Mouse (Mus musculus): ENCODE measurements around the gene Acp2. TPM values are rescaled to one million over a fixed set of nuclear protein-coding genes. Genes with fewer than 3 reads are reported as not detected.

Gene Acp2
- polyA plus RNA-seq, 1 experiment = 16.9 TPM

DNA sequence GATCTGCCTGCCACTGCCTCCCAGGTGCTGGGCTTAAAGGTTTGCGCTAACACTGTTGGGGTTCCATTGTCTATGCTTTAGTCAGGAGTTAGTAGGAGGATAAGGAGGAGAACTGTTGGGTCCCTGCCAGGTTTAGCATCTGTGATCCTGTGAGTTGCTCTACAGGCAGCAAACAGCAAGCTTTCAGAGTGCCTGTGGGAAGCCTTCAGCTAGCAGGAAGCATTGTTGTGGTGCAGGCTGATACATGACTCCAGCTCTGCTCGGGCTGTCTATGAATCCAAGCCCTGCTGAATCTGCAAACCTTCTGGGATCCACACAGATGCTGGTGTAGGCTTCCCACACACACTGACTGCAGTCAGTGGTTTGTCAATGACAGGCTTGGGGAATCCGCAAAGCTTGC is 40.7 kb downstream of the Acp2 start:
- H3ac ChIP-seq (ENCODE audit: control insufficient read depth, insufficient read length) = no peak overlapping the region
- no peaks in the 10 kb centered on the region for H3K79me2 ChIP-seq (ENCODE audit: control insufficient read depth, insufficient read depth)
- H3K4me3 ChIP-seq = no peak overlapping the region
- TF ChIP-seq MYOG (IDR thresholded peaks at IDR 0.05; ENCODE audit: control insufficient read depth in 1 of 3, insufficient read depth in 1 of 3, insufficient read length in 2 of 3, low read depth in 2 of 3) (peak in 1 of 3 experiments; percentile 54), TCF12 (IDR thresholded peaks at IDR 0.05; ENCODE audit: insufficient read depth, poor library complexity, severe bottlenecking) (no peak)
- no peaks in the 10 kb centered on the region for H3K27me3 ChIP-seq (ENCODE audit: control insufficient read depth, insufficient read depth, insufficient read length)
- H3K4me2 ChIP-seq (ENCODE audit: low read depth) = peak overlapping the region; percentile 28
- no peaks in the 10 kb centered on the region for H3K36me3 ChIP-seq (ENCODE audit: control insufficient read depth, insufficient read depth)

- no peaks in the 10 kb centered on the region for H3K27me3 ChIP-seq (ENCODE audit: control insufficient read depth, insufficient read depth, insufficient read length)
- H3K36me3 ChIP-seq (ENCODE audit: control insufficient read depth, insufficient read depth) = no peaks in the 10 kb centered on the region
- no peak overlapping the region for H3K4me2 ChIP-seq (ENCODE audit: low read depth)
- TF ChIP-seq SRF (IDR thresholded peaks at IDR 0.05; ENCODE audit: control insufficient read depth, insufficient read length, low read depth) = no peak
- TF ChIP-seq TCF3 (IDR thresholded peaks at IDR 0.05; ENCODE audit: insufficient read length, low read depth) = no peak
- TF ChIP-seq MYOG (IDR thresholded peaks at IDR 0.05; ENCODE audit: control insufficient read depth in 1 of 3, insufficient read depth in 1 of 3, insufficient read length in 2 of 3, low read depth in 2 of 3) = no peak
- no peak for TF ChIP-seq MAX (IDR thresholded peaks at IDR 0.05; ENCODE audit: low read depth)
- no peak for TF ChIP-seq MYOD1 (IDR thresholded peaks at IDR 0.05; ENCODE audit: control insufficient read depth in 1 of 3, insufficient read length in 2 of 3, low read depth in 2 of 3)
- no peak for TF ChIP-seq POLR2A (IDR thresholded peaks at IDR 0.05; ENCODE audit: insufficient read length, low read depth)
- no peak overlapping the region for H3K4me3 ChIP-seq
- H3ac ChIP-seq (ENCODE audit: control insufficient read depth, insufficient read length) = no peak overlapping the region
- no peaks in the 10 kb centered on the region for H3K79me2 ChIP-seq (ENCODE audit: control insufficient read depth, insufficient read depth)
Observed at GRCm38 (mm10) chr2:91244557-91245228, 42.0 kb downstream of the Acp2 start.

- Histone ChIP-seq H3K79me2 (ENCODE audit: control insufficient read depth, insufficient read depth) (no peaks in the 10 kb centered on the region), H3K4me3 (no peak overlapping the region), H3K27me3 (ENCODE audit: control insufficient read depth, insufficient read depth, insufficient read length) (no peaks in the 10 kb centered on the region), H3K4me2 (ENCODE audit: low read depth) (no peak overlapping the region), H3K36me3 (ENCODE audit: control insufficient read depth, insufficient read depth) (no peaks in the 10 kb centered on the region), H3ac (ENCODE audit: control insufficient read depth, insufficient read length) (no peak overlapping the region)
- TF ChIP-seq MYOG (IDR thresholded peaks at IDR 0.05; ENCODE audit: control insufficient read depth in 1 of 3, insufficient read depth in 1 of 3, insufficient read length in 2 of 3, low read depth in 2 of 3) (no peak), MAX (IDR thresholded peaks at IDR 0.05; ENCODE audit: low read depth) (no peak), REST (IDR thresholded peaks at IDR 0.05; ENCODE audit: insufficient read depth, insufficient read length) (no peak), TCF12 (IDR thresholded peaks at IDR 0.05; ENCODE audit: insufficient read depth, poor library complexity, severe bottlenecking) (no peak), POLR2A (IDR thresholded peaks at IDR 0.05; ENCODE audit: insufficient read length, low read depth) (no peak), E2F4 (IDR thresholded peaks at IDR 0.05; ENCODE audit: insufficient read depth) (no peak), POLR2AphosphoS2 (IDR thresholded peaks at IDR 0.05; ENCODE audit: insufficient read length, low read depth) (no peak), TCF3 (IDR thresholded peaks at IDR 0.05; ENCODE audit: insufficient read length, low read depth) (no peak), CEBPB (IDR thresholded peaks at IDR 0.05; ENCODE audit: insufficient read depth, poor library complexity, severe bottlenecking) (no peak), MYOD1 (IDR thresholded peaks at IDR 0.05; ENCODE audit: control insufficient read depth in 1 of 3, insufficient read length in 2 of 3, low read depth in 2 of 3) (no peak), USF1 (IDR thresholded peaks at IDR 0.05; ENCODE audit: low read depth) (no peak), SRF (IDR thresholded peaks at IDR 0.05; ENCODE audit: control insufficient read depth, insufficient read length, low read depth) (no peak)
Observed at GRCm38 (mm10) chr2:91248366-91248765, 45.7 kb downstream of the Acp2 start.

DNA sequence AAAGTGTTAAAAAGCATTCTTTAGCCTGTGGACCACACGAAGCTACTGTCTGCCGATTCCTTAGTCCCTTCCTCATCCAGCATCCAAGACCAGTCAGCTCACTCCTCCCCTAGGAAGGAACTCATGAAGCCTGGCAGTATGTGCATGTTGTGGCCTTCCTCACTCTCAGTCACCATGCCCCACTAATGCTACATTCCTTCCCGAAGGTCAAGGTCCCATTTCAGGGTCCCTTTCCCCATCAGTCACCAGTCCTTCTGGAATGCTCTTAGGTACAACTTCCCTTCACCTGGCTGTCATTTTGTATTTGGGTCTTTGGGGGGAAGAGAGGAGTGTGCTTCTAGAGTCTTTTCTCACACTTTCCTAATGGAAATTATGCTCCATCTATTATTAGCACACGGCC is 49.3 kb downstream of the Acp2 start:
- no peak overlapping the region for H3ac ChIP-seq (ENCODE audit: control insufficient read depth, insufficient read length)
- TF ChIP-seq MYOD1 (IDR thresholded peaks at IDR 0.05; ENCODE audit: control insufficient read depth in 1 of 3, insufficient read length in 2 of 3, low read depth in 2 of 3) = no peak
- no peak for TF ChIP-seq E2F4 (IDR thresholded peaks at IDR 0.05; ENCODE audit: insufficient read depth)
- TF ChIP-seq MYOG (IDR thresholded peaks at IDR 0.05; ENCODE audit: control insufficient read depth in 1 of 3, insufficient read depth in 1 of 3, insufficient read length in 2 of 3, low read depth in 2 of 3) = no peak
- TF ChIP-seq MAX (IDR thresholded peaks at IDR 0.05; ENCODE audit: low read depth) = no peak
- no peak for TF ChIP-seq SRF (IDR thresholded peaks at IDR 0.05; ENCODE audit: control insufficient read depth, insufficient read length, low read depth)
- no peak for TF ChIP-seq POLR2AphosphoS2 (IDR thresholded peaks at IDR 0.05; ENCODE audit: insufficient read length, low read depth)
- no peak for TF ChIP-seq POLR2A (IDR thresholded peaks at IDR 0.05; ENCODE audit: insufficient read length, low read depth)
- TF ChIP-seq REST (IDR thresholded peaks at IDR 0.05; ENCODE audit: insufficient read depth, insufficient read length) = no peak
- H3K79me2 ChIP-seq (ENCODE audit: control insufficient read depth, insufficient read depth) = no peaks in the 10 kb centered on the region

DNA sequence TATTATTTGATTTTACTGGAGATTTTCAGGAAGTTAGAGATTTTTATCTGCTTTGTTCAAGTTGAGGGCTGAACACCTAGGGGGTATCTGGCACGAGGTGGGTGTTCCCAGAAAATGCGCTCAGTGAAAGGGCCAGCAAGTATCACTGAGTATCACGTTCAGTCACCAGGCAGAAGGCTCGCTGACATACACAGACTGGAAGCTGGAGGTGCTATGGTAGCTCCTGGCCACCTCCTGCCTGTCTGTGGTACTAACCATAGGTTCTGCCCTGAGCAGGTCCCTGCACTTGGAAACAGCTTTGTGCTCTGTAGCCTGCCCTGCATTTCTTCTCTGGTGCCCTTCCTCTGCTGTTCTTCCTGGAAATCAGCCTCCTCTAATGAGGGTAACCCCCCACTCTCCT is 49.8 kb downstream of the Acp2 start:
- TF ChIP-seq E2F4 (IDR thresholded peaks at IDR 0.05; ENCODE audit: insufficient read depth) (no peak), TCF3 (IDR thresholded peaks at IDR 0.05; ENCODE audit: insufficient read length, low read depth) (no peak), MAX (IDR thresholded peaks at IDR 0.05; ENCODE audit: low read depth) (no peak), POLR2A (IDR thresholded peaks at IDR 0.05; ENCODE audit: insufficient read length, low read depth) (no peak), CEBPB (IDR thresholded peaks at IDR 0.05; ENCODE audit: insufficient read depth, poor library complexity, severe bottlenecking) (no peak), REST (IDR thresholded peaks at IDR 0.05; ENCODE audit: insufficient read depth, insufficient read length) (no peak), TCF12 (IDR thresholded peaks at IDR 0.05; ENCODE audit: insufficient read depth, poor library complexity, severe bottlenecking) (no peak), POLR2AphosphoS2 (IDR thresholded peaks at IDR 0.05; ENCODE audit: insufficient read length, low read depth) (no peak), USF1 (IDR thresholded peaks at IDR 0.05; ENCODE audit: low read depth) (no peak), SRF (IDR thresholded peaks at IDR 0.05; ENCODE audit: control insufficient read depth, insufficient read length, low read depth) (no peak), MYOG (IDR thresholded peaks at IDR 0.05; ENCODE audit: control insufficient read depth in 1 of 3, insufficient read depth in 1 of 3, insufficient read length in 2 of 3, low read depth in 2 of 3) (no peak), MYOD1 (IDR thresholded peaks at IDR 0.05; ENCODE audit: control insufficient read depth in 1 of 3, insufficient read length in 2 of 3, low read depth in 2 of 3) (no peak)
- Histone ChIP-seq H3K79me2 (ENCODE audit: control insufficient read depth, insufficient read depth) (no peaks in the 10 kb centered on the region), H3K36me3 (ENCODE audit: control insufficient read depth, insufficient read depth) (no peaks in the 10 kb centered on the region), H3K4me2 (ENCODE audit: low read depth) (no peak overlapping the region), H3K4me3 (no peak overlapping the region), H3ac (ENCODE audit: control insufficient read depth, insufficient read length) (no peak overlapping the region), H3K27me3 (ENCODE audit: control insufficient read depth, insufficient read depth, insufficient read length) (no peaks in the 10 kb centered on the region)

More for the DNA sequence above, 49.3 kb downstream of the Acp2 start:
- Histone ChIP-seq H3K27me3 (ENCODE audit: control insufficient read depth, insufficient read depth, insufficient read length) (no peaks in the 10 kb centered on the region), H3K4me2 (ENCODE audit: low read depth) (no peak overlapping the region), H3K36me3 (ENCODE audit: control insufficient read depth, insufficient read depth) (no peaks in the 10 kb centered on the region), H3K4me3 (no peak overlapping the region)
